Comparison of ENCODE assay signal across 27 mouse cellular contexts in genomic region chr4:98773785-98774184, GRCm38 (mm10). TPM values are rescaled to one million over a fixed set of nuclear protein-coding genes. Genes with fewer than 3 reads are reported as not detected.
"Had no signal": no experiment of that assay in that cellular context is flagged by ENCODE, and none has a peak within 500 bp of the region (broad histone marks: within the 10 kb centered on the region; RNA-seq: fewer than 3 reads in every experiment).

No protein-coding gene starts in this region.

- H3K27me3 ChIP-seq: neural tube, embryonic 15.5 days had no signal

- H3K36me3 ChIP-seq: midbrain, embryonic 10.5 days; midbrain, embryonic 12.5 days; neural tube, embryonic 13.5 days; neural tube, embryonic 15.5 days had no signal

- H3K27ac ChIP-seq: midbrain, embryonic 10.5 days; midbrain, embryonic 12.5 days; neural tube, embryonic 13.5 days; neural tube, embryonic 15.5 days had no signal

- H3K4me2 ChIP-seq: lung, embryonic 14.5 days; midbrain, embryonic 12.5 days; neural tube, embryonic 13.5 days; neural tube, embryonic 15.5 days had no signal

- H3K9me3 ChIP-seq: midbrain, embryonic 10.5 days; midbrain, embryonic 12.5 days; neural tube, embryonic 13.5 days; neural tube, embryonic 15.5 days had no signal

- DNase-seq: lung, adult 18-20 months; lung, embryonic 14.5 days; lung, postnatal 14 days; lung, postnatal 4 days; midbrain, embryonic 14.5 days; retina, postnatal 1 day; right cerebral cortex, adult 18-20 months; right cerebral cortex, postnatal 25 days; right cerebral cortex, postnatal 4 days; spleen, adult 18-20 months; thymus, adult 18-20 months; thymus, postnatal 14 days; thymus, postnatal 36 days had no signal

- H3K4me3 ChIP-seq: midbrain, embryonic 10.5 days; midbrain, embryonic 12.5 days; myocyte; neural tube, embryonic 13.5 days; neural tube, embryonic 15.5 days had no signal

- H3K9ac ChIP-seq: lung, embryonic 14.5 days; midbrain, embryonic 12.5 days; neural tube, embryonic 13.5 days; neural tube, embryonic 15.5 days had no signal

- ATAC-seq: midbrain, embryonic 16.5 days had no signal

RNA-seq across cellular contexts. Expression of gene Kank4, which starts 43.6 kb away (rescaled TPM):
- total RNA-seq: megakaryocyte-erythroid progenitor cell, adult 5-6 weeks had no signal

RNA-seq across cellular contexts. Expression of gene L1td1, which starts 47.3 kb away (rescaled TPM):
- total RNA-seq: megakaryocyte, adult 5-6 weeks; megakaryocyte-erythroid progenitor cell, adult 5-6 weeks had no signal
- polyA plus RNA-seq: midbrain, embryonic 16.5 days; myocyte; neural tube, embryonic 11.5 days; neural tube, embryonic 13.5 days; neural tube, embryonic 15.5 days; small intestine, adult 2 months; thymus, postnatal 0 days had no signal

RNA-seq across cellular contexts. Expression of gene I0C0044D17Rik, which starts 49.9 kb away (rescaled TPM):
- total RNA-seq: megakaryocyte, adult 5-6 weeks; megakaryocyte-erythroid progenitor cell, adult 5-6 weeks had no signal
- polyA plus RNA-seq: lung, embryonic 14.5 days; lung, embryonic 16.5 days; midbrain, embryonic 10.5 days; midbrain, embryonic 12.5 days; midbrain, embryonic 14.5 days; midbrain, embryonic 16.5 days; myocyte; neural tube, embryonic 11.5 days; neural tube, embryonic 13.5 days; neural tube, embryonic 15.5 days; small intestine, adult 2 months; stomach, embryonic 14.5 days; stomach, embryonic 16.5 days; thymus, postnatal 0 days had no signal
